Mouse (Mus musculus) myocyte (in vitro differentiated cells): ENCODE data around the gene Dcst1. TPM values are rescaled to one million over a fixed set of nuclear protein-coding genes. Genes with fewer than 3 reads are reported as not detected.

Experiments
- H3K27me3 ChIP-seq: one replicate; pipeline ENCODE4 v1.6.1; 2011; ENCODE audit not compliant: control insufficient read depth, insufficient read depth, insufficient read length
- H3K36me3 ChIP-seq: one replicate; pipeline ENCODE4 v1.6.1; 2011; ENCODE audit not compliant: control insufficient read depth, insufficient read depth
- H3K4me2 ChIP-seq: one replicate; pipeline ENCODE4 v1.6.1; 2011; ENCODE audit warnings: low read depth, control low read depth
- H3K4me3 ChIP-seq: one replicate; pipeline ENCODE4 v1.5.1; 2011; ENCODE audit warnings: mild to moderate bottlenecking, control low read depth, moderate library complexity
- H3K79me2 ChIP-seq: one replicate; pipeline ENCODE4 v1.6.1; 2011; ENCODE audit not compliant: control insufficient read depth, insufficient read depth
- H3ac ChIP-seq: one replicate; pipeline ENCODE4 v1.6.1; 2011; ENCODE audit not compliant: control insufficient read depth, insufficient read length
- CEBPB ChIP-seq: IDR thresholded peaks from 2 replicates; pipeline ENCODE4 v1.6.1; 2011; ENCODE audit warnings: mild to moderate bottlenecking, moderate library complexity; ENCODE audit not compliant: poor library complexity, insufficient read depth, severe bottlenecking
- E2F4 ChIP-seq: IDR thresholded peaks from one replicate; pipeline ENCODE4 v1.6.1; 2011; ENCODE audit warnings: mild to moderate bottlenecking, control low read depth, moderate library complexity; ENCODE audit not compliant: insufficient read depth
- MAX ChIP-seq: IDR thresholded peaks from one replicate; pipeline ENCODE4 v1.6.1; 2011; ENCODE audit warnings: low read depth, mild to moderate bottlenecking, control low read depth
- MYOD1 ChIP-seq, 3 experiments: IDR thresholded peaks; one replicate each; pipeline ENCODE4 v1.6.1; 2011; ENCODE audit warnings: control low read depth in 2 of 3, low read depth in 2 of 3, mild to moderate bottlenecking in 2 of 3, moderate library complexity in 1 of 3; ENCODE audit not compliant: insufficient read length in 2 of 3, control insufficient read depth in 1 of 3
- MYOG ChIP-seq, 3 experiments: IDR thresholded peaks; one replicate each; pipeline ENCODE4 v1.6.1; 2011; ENCODE audit warnings: control low read depth in 2 of 3, low read depth in 2 of 3, mild to moderate bottlenecking in 2 of 3; ENCODE audit not compliant: insufficient read length in 2 of 3, control insufficient read depth in 1 of 3, insufficient read depth in 1 of 3
- POLR2A ChIP-seq: IDR thresholded peaks from one replicate; pipeline ENCODE4 v1.6.1; 2011; ENCODE audit warnings: low read depth, mild to moderate bottlenecking, control low read depth, moderate library complexity; ENCODE audit not compliant: insufficient read length
- POLR2AphosphoS2 ChIP-seq: IDR thresholded peaks from one replicate; pipeline ENCODE4 v1.6.1; 2011; ENCODE audit warnings: low read depth, control low read depth; ENCODE audit not compliant: insufficient read length
- REST ChIP-seq: IDR thresholded peaks from one replicate; pipeline ENCODE4 v1.6.1; 2011; ENCODE audit warnings: mild to moderate bottlenecking, control low read depth, moderate library complexity; ENCODE audit not compliant: insufficient read depth, insufficient read length
- SRF ChIP-seq: IDR thresholded peaks from one replicate; pipeline ENCODE4 v1.6.1; 2011; ENCODE audit warnings: low read depth; ENCODE audit not compliant: control insufficient read depth, insufficient read length
- TCF12 ChIP-seq: IDR thresholded peaks from one replicate; pipeline ENCODE4 v1.6.1; 2011; ENCODE audit warnings: mild to moderate bottlenecking, control low read depth; ENCODE audit not compliant: poor library complexity, insufficient read depth, severe bottlenecking
- TCF3 ChIP-seq: IDR thresholded peaks from one replicate; pipeline ENCODE4 v1.6.1; 2011; ENCODE audit warnings: low read depth, control low read depth; ENCODE audit not compliant: insufficient read length
- USF1 ChIP-seq: IDR thresholded peaks from one replicate; pipeline ENCODE4 v1.6.1; 2011; ENCODE audit warnings: low read depth, mild to moderate bottlenecking, control low read depth, moderate library complexity
- polyA plus RNA-seq: library from polyadenylated mRNA; unstranded; fragments of >200 nt; fragmentation: generic; extraction: Trizol; gene quantifications from one replicate; pipeline ENCODE4 v1.2.1, GENCODE M21; 2012; ENCODE audit warnings: missing spikeins

The Dcst1 gene
- polyA plus RNA-seq, 1 experiment = 0.41 TPM

GRCm38 (mm10) chr3:89349869-89350501, 15.1 kb downstream of the Dcst1 start, which contains the start of gene Adam15:
Gene Adam15, minus strand, starts transcription at chr3:89349996.
- TF ChIP-seq CEBPB = no peak
- TF ChIP-seq E2F4 = no peak
- peak; percentile 82 for TF ChIP-seq POLR2AphosphoS2
- peak in 2 of 3 experiments; percentile 54 to 80 for TF ChIP-seq MYOD1 (IDR thresholded peaks at IDR 0.05; ENCODE audit: control insufficient read depth in 1 of 3, insufficient read length in 2 of 3, low read depth in 2 of 3)
- TF ChIP-seq POLR2A = peak; percentile 73
- peak in 2 of 3 experiments; percentile 64 for TF ChIP-seq MYOG (IDR thresholded peaks at IDR 0.05; ENCODE audit: control insufficient read depth in 1 of 3, insufficient read depth in 1 of 3, insufficient read length in 2 of 3, low read depth in 2 of 3)
- TF ChIP-seq MAX = no peak
- Histone ChIP-seq H3ac (peak within 1 kb of the TSS; percentile 10), H3K27me3 (no peaks in the 10 kb centered on the region), H3K4me2 (peak within 1 kb of the TSS; percentile 92), H3K4me3 (peak within 1 kb of the TSS; percentile 52), H3K36me3 (no peaks in the 10 kb centered on the region), H3K79me2 (no peaks in the 10 kb centered on the region)

- Histone ChIP-seq H3K79me2 (no peaks in the 10 kb centered on the region), H3K4me2 (peak overlapping the region; percentile 92), H3ac (peak overlapping the region; percentile 10), H3K36me3 (no peaks in the 10 kb centered on the region), H3K27me3 (no peaks in the 10 kb centered on the region), H3K4me3 (peak overlapping the region; percentile 52)
- TF ChIP-seq POLR2A = no peak
- TF ChIP-seq E2F4 = no peak
- no peak for TF ChIP-seq POLR2AphosphoS2
- TF ChIP-seq TCF3 = no peak
- TF ChIP-seq REST = no peak
- no peak for TF ChIP-seq MYOG (IDR thresholded peaks at IDR 0.05; ENCODE audit: control insufficient read depth in 1 of 3, insufficient read depth in 1 of 3, insufficient read length in 2 of 3, low read depth in 2 of 3)
- TF ChIP-seq MAX = no peak
- TF ChIP-seq CEBPB = no peak
- no peak for TF ChIP-seq USF1
- TF ChIP-seq TCF12 = no peak
- no peak for TF ChIP-seq SRF
- TF ChIP-seq MYOD1 (IDR thresholded peaks at IDR 0.05; ENCODE audit: control insufficient read depth in 1 of 3, insufficient read length in 2 of 3, low read depth in 2 of 3) = no peak
Measured at GRCm38 (mm10) chr3:89348911-89349868, 15.9 kb downstream of the Dcst1 start.

GRCm38 (mm10) chr3:89347916-89348315, 17.1 kb downstream of the Dcst1 start:
- H3K27me3 ChIP-seq = no peaks in the 10 kb centered on the region
- H3K4me3 ChIP-seq = no peak overlapping the region
- H3K4me2 ChIP-seq = no peak overlapping the region
- no peak for TF ChIP-seq MYOD1 (IDR thresholded peaks at IDR 0.05; ENCODE audit: control insufficient read depth in 1 of 3, insufficient read length in 2 of 3, low read depth in 2 of 3)
- no peak for TF ChIP-seq TCF3
- TF ChIP-seq E2F4 = no peak
- no peak for TF ChIP-seq USF1
- TF ChIP-seq CEBPB = no peak
- TF ChIP-seq POLR2A = no peak
- no peak for TF ChIP-seq MYOG (IDR thresholded peaks at IDR 0.05; ENCODE audit: control insufficient read depth in 1 of 3, insufficient read depth in 1 of 3, insufficient read length in 2 of 3, low read depth in 2 of 3)
- TF ChIP-seq TCF12 = no peak
- no peak for TF ChIP-seq REST
- TF ChIP-seq POLR2AphosphoS2 = no peak
- no peak for TF ChIP-seq MAX
- no peak for TF ChIP-seq SRF
- no peak overlapping the region for H3ac ChIP-seq
- no peaks in the 10 kb centered on the region for H3K36me3 ChIP-seq
- no peaks in the 10 kb centered on the region for H3K79me2 ChIP-seq

GRCm38 (mm10) chr3:89346815-89347540, 18.1 kb downstream of the Dcst1 start:
- no peak overlapping the region for H3ac ChIP-seq
- no peak overlapping the region for H3K4me3 ChIP-seq
- no peak for TF ChIP-seq USF1
- no peak for TF ChIP-seq CEBPB
- no peak for TF ChIP-seq E2F4
- no peaks in the 10 kb centered on the region for H3K79me2 ChIP-seq
- H3K4me2 ChIP-seq = no peak overlapping the region
- H3K27me3 ChIP-seq = no peaks in the 10 kb centered on the region
- H3K36me3 ChIP-seq = no peaks in the 10 kb centered on the region
